Mouse (Mus musculus) heart, adult 2 months (tissue): ENCODE data around the gene Ccdc88b. TPM values are rescaled to one million over a fixed set of nuclear protein-coding genes. Genes with fewer than 3 reads are reported as not detected.

Experiments
- DNase-seq, 2 experiments: peaks; one replicate each; pipeline ENCODE4 v3.0.0; 2021
- H3K27ac ChIP-seq: fragments of 200-600 bp; 2 replicates; pipeline ENCODE4 v1.8.1; 2022
- H3K27me3 ChIP-seq: fragments of 200-500 bp; 2 replicates; pipeline ENCODE4 v1.6.1; 2012; ENCODE audit warnings: mild to moderate bottlenecking, low read length, inconsistent platforms, mixed read lengths; ENCODE audit not compliant: control insufficient read depth, insufficient read depth
- H3K36me3 ChIP-seq: fragments of 200-500 bp; 2 replicates; pipeline ENCODE4 v1.6.1; 2012; ENCODE audit warnings: low read length, inconsistent platforms; ENCODE audit not compliant: control insufficient read depth, insufficient read depth
- H3K4me1 ChIP-seq: fragments of 200-500 bp; 2 replicates; pipeline ENCODE4 v1.6.1; 2011; ENCODE audit warnings: low read length; ENCODE audit not compliant: control insufficient read depth, insufficient read depth
- H3K4me3 ChIP-seq: fragments of 200-600 bp; 2 replicates; pipeline ENCODE4 v1.8.1; 2022
- H3K79me2 ChIP-seq: fragments of 200-500 bp; replicated peaks from 2 replicates; pipeline ENCODE4 v1.6.1; 2012; ENCODE audit warnings: mild to moderate bottlenecking, inconsistent platforms, low read length, moderate library complexity, mixed read lengths; ENCODE audit not compliant: control insufficient read depth, insufficient read depth
- H3K9ac ChIP-seq: fragments of 200-500 bp; 2 replicates; pipeline ENCODE4 v1.6.1; 2012; ENCODE audit warnings: low read depth, mild to moderate bottlenecking, control low read depth, inconsistent platforms, low read length, mixed read lengths
- CTCF ChIP-seq: fragments of 200-600 bp; IDR thresholded peaks from 2 replicates; pipeline ENCODE4 v1.8.1; 2022; ENCODE audit warnings: antibody characterized with exemption, mild to moderate bottlenecking, moderate library complexity
- EP300 ChIP-seq: fragments of 200-500 bp; IDR thresholded peaks from 2 replicates; pipeline ENCODE4 v1.6.1; 2011; ENCODE audit warnings: low read depth, low read length, control low read depth; ENCODE audit not compliant: insufficient read depth
- POLR2A ChIP-seq: fragments of 200-500 bp; IDR thresholded peaks from 2 replicates; pipeline ENCODE4 v1.6.1; 2011; ENCODE audit warnings: mild to moderate bottlenecking, low read depth, low read length, control low read depth; ENCODE audit not compliant: insufficient read depth
- WGBS: fragments of 180-500 bp; shearing (Covaris S2); methylation state at CpG from one replicate; pipeline ENCODE4 v1.1.7; 2018; 5-methylcytosine and 5-hydroxymethylcytosine counted together
- intact Hi-C: fragments of 180-260 bp; cut with DNase I; formaldehyde crosslinking; loops from one replicate; pipeline ENCODE4 v1.15.1; 2025
- polyA plus RNA-seq: library from polyadenylated mRNA; depleted of rRNA; stranded (reverse); fragments of >200 nt; gene quantifications from 2 replicates; pipeline ENCODE4 v1.2.3, GENCODE M21; 2012
- total RNA-seq, 2 experiments: library from RNA; stranded (reverse); gene quantifications; 2 replicates each; pipeline ENCODE4 v1.2.3; 2021

Gene Ccdc88b
- total and polyA plus RNA-seq, 3 experiments, result 0.86 to 1.8 (median 1.0) TPM

DNA sequence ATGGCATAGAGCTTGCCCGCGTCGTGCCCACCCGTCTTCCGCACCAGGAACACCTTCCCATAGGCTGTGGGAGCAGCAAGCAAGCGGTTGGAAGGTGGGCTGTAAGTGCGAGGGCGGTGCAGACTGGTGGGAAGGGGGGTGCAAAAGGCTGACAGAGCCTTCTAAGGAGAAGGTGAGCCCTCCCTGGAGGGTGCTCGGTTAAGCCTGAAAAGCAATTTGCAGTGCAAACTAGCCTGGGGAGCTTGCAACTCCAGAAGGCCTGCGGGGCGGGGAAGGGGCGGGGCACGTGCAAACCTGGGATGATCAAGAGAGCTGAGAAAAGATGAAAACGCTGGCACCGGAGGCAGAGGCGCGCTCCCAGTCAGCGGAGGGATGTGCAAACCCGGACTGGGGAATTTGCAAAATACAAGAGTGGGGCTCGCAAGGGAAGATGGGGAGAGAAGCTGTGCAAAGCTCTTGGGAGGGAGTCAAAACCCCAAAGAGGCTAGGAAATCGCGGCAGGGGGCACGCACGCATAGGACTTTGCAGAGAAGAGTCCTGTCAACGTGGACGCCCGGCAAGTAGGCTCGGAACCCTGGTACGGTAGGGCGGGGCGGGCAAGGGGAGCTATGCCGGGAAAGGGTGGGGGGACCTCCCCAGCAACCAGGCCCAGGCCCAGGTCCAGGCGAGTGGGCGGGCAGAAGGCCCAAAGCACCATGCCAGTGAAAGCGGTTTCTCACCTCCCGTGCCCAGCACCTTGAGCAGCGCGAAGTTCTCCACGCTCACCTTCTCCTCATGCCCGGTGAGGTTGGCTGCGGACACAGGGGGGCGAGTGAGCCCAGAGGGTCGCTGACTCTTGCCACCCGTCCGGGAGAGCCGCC, 18.2 kb downstream of the Ccdc88b start:
- DNase-seq, result peak in 1 of 2 experiments; percentile 37
- intact Hi-C loops, result loop anchor here (2.0 kb wide), 1 partner anchor 69 kb away; the partner anchor contains the start of gene Trmt112
- 10% methylated on average over 46 of the region's 46 CpGs for WGBS
- Histone ChIP-seq H3K27me3 (no peaks in the 10 kb centered on the region), H3K36me3 (no peaks in the 10 kb centered on the region), H3K79me2 (no peaks in the 10 kb centered on the region), H3K4me3 (peak overlapping the region; percentile 70), H3K4me1 (peaks cover 8% of the 10 kb centered on the region), H3K9ac (peak overlapping the region; percentile 94), H3K27ac (peak overlapping the region; percentile 79)
- TF ChIP-seq EP300 (no peak), POLR2A (no peak), CTCF (no peak)

DNA sequence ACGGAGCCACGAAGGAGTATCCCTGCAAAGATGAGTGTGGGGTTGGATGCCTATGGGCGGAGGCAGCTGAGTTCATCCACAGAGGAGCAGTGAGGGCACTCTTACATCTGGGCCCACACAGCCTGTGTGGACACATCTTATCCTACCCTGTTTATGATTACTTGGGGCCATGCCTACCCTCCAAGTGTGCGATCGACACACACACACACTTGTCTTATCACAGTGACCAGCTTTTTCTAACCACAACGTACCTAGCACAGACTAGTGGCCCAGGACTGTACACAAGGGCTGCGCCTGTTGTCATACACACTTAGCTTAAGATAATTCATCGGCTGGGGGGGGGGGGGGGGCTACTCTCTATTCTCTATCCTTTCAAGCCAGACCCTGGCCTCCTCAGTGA, 25.6 kb downstream of the Ccdc88b start:
- Histone ChIP-seq H3K27me3 (no peaks in the 10 kb centered on the region), H3K4me1 (no peaks in the 10 kb centered on the region), H3K36me3 (no peaks in the 10 kb centered on the region), H3K4me3 (no peak overlapping the region), H3K79me2 (no peaks in the 10 kb centered on the region), H3K27ac (no peak overlapping the region), H3K9ac (no peak overlapping the region)
- 92% methylated on average over 8 of the region's 8 CpGs for WGBS
- DNase-seq, result no peak
- intact Hi-C loops, result no loop called here
- TF ChIP-seq EP300, result no peak
- no peak for TF ChIP-seq POLR2A
- no peak for TF ChIP-seq CTCF

DNA sequence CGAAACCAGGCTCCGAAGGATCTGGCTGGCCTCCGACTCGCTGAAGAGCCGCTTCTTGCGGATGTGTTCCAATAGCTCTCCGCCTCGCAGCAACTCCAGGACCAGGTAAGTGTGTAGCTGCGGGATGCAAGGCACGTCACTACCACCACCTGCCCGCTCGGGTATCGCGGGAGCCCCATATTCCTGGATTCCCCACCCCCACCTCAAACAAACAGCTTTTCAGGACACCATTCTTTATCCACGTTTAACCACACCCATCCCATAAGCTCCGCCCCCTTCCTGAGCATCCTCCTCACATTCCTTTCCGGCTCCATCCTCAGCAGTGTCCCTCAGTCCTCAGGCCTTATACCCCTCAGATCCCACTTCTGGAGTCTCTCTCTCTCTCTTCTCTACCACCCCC, 26.7 kb downstream of the Ccdc88b start:
- no peak overlapping the region for H3K4me3 ChIP-seq
- H3K27ac ChIP-seq, result no peak overlapping the region
- no peaks in the 10 kb centered on the region for H3K36me3 ChIP-seq
- intact Hi-C loops, result no loop called here
- TF ChIP-seq POLR2A, result no peak
- no peak for TF ChIP-seq EP300
- TF ChIP-seq CTCF, result no peak
- H3K9ac ChIP-seq, result no peak overlapping the region
- no peaks in the 10 kb centered on the region for H3K4me1 ChIP-seq
- no peak for DNase-seq
- H3K27me3 ChIP-seq, result no peaks in the 10 kb centered on the region
- 83% methylated on average over 17 of the region's 17 CpGs for WGBS
- H3K79me2 ChIP-seq, result no peaks in the 10 kb centered on the region

DNA sequence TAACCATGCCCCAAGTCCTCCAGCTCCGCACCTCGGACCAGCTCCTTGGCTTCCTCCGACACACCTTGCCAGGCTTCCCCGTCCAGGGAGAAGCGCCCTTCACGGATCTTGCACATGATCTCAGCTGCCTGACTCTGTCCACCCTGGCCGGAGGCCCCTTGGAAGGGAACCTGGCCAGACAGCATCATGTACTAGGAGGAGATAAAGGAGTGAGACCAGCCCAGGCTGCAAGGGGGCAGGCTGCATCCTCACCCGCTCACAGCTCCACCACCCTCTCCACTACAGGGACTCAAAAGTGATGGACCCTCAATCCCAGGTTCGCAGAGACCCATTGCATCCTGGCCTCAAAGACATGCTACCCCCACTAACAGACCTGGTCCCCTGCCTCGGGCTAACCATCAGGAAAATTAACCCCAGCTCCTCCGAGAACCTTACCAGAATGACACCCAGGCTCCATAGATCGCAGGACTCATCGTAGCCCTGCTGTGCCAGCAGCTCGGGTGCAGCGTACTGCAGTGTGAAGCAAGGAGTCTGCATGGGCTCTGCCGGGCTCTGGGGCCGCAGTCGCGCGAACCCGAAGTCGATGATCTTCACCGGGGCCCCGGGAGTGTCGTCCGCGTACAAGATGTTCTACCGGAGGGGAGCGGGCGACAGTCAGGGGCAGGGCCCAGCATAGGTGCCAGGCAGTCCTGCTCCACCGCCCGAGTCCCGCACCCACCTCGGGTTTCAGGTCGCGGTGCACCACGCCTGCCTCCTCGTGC, 27.3 kb downstream of the Ccdc88b start:
- Histone ChIP-seq H3K79me2 (no peaks in the 10 kb centered on the region), H3K9ac (no peak overlapping the region), H3K36me3 (no peaks in the 10 kb centered on the region), H3K27me3 (no peaks in the 10 kb centered on the region), H3K4me1 (no peaks in the 10 kb centered on the region), H3K27ac (no peak overlapping the region), H3K4me3 (no peak overlapping the region)
- WGBS, result 77% methylated on average over 38 of the region's 38 CpGs
- DNase-seq, result no peak
- TF ChIP-seq CTCF (no peak), EP300 (no peak), POLR2A (no peak)
- intact Hi-C loops, result no loop called here

DNA sequence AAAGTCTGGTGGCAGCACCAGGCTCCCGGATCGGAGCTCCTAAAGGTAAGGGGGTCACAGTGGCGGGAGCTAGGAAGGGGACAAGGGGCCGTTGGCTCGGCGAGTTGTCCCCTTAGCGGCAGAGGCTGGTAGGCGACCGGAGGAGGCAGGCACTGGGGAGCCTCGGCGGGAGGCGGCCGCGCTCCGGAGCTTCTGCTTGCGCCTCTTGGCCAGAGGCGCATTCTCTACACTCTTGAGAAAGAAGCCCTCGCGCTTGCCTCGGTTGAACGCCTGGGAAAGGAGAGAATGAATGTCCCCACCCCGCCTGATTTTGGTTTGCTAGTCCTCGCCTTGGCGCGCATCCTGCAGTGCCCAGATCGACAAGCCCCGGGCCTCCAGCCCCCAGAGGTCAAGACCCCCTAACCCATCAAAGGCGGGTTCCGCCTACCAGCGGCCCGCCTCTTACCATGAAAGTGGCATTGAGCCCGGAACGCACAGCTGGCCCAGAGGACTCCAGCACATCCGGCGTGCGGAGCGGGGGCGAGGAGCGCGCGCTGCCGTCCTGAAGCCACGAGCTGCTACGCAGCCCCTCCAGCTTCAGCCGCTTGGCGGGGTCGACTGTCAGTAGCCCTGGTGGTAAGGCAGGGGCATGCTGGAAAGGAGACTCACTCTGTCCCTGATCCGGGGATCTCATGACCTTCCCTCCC, 28.0 kb downstream of the Ccdc88b start:
- Histone ChIP-seq H3K27ac (no peak overlapping the region), H3K36me3 (no peaks in the 10 kb centered on the region), H3K79me2 (no peaks in the 10 kb centered on the region), H3K9ac (no peak overlapping the region), H3K27me3 (no peaks in the 10 kb centered on the region), H3K4me1 (no peaks in the 10 kb centered on the region), H3K4me3 (no peak overlapping the region)
- TF ChIP-seq EP300, result no peak
- TF ChIP-seq POLR2A, result no peak
- no peak for TF ChIP-seq CTCF
- intact Hi-C loops, result no loop called here
- no peak for DNase-seq
- 71% methylated on average over 48 of the region's 48 CpGs for WGBS
